Mouse (Mus musculus) midbrain, embryonic 16.5 days (tissue): ENCODE measurements around the gene Mrpl39. TPM values are rescaled to one million over a fixed set of nuclear protein-coding genes. Genes with fewer than 3 reads are reported as not detected.

ENCODE experiments used
- ATAC-seq: fragments of 200-750 bp; cut with Nextera tagmentation; 2 replicates; pipeline ENCODE4 v1.8.0; 2017; ENCODE audit warnings: moderate TSS enrichment
- H3K27ac ChIP-seq: fragments of 300-500 bp; sonication (generic); 2 replicates; pipeline ENCODE4 v1.5.1; 2014; ENCODE audit warnings: mild to moderate bottlenecking, low read length, mixed read lengths
- H3K27me3 ChIP-seq: fragments of 300-500 bp; sonication (generic); 2 replicates; pipeline ENCODE4 v1.6.1; 2014; ENCODE audit warnings: low read depth, low read length, mixed read lengths; ENCODE audit not compliant: control insufficient read depth, insufficient read depth
- H3K36me3 ChIP-seq: fragments of 300-500 bp; sonication (generic); 2 replicates; pipeline ENCODE4 v1.6.1; 2014; ENCODE audit warnings: mild to moderate bottlenecking, low read length, moderate library complexity, mixed read lengths; ENCODE audit not compliant: control insufficient read depth, insufficient read depth
- H3K4me1 ChIP-seq: fragments of 300-500 bp; sonication (generic); 2 replicates; pipeline ENCODE4 v1.6.1; 2014; ENCODE audit warnings: mild to moderate bottlenecking, low read length, mixed read lengths; ENCODE audit not compliant: control insufficient read depth, insufficient read depth
- H3K4me2 ChIP-seq: fragments of 300-500 bp; sonication (generic); 2 replicates; pipeline ENCODE4 v1.6.1; 2014; ENCODE audit warnings: mild to moderate bottlenecking, low read length, mixed read lengths
- H3K4me3 ChIP-seq: fragments of 300-500 bp; sonication (generic); 2 replicates; pipeline ENCODE4 v1.5.1; 2014; ENCODE audit warnings: low read depth, mild to moderate bottlenecking, low read length, moderate library complexity, mixed read lengths
- H3K9ac ChIP-seq: fragments of 300-500 bp; sonication (generic); 2 replicates; pipeline ENCODE4 v1.6.1; 2014; ENCODE audit warnings: low read depth, low read length, mixed read lengths
- H3K9me3 ChIP-seq: fragments of 300-500 bp; sonication (generic); replicated peaks from 2 replicates; pipeline ENCODE4 v1.6.1; 2014; ENCODE audit warnings: mild to moderate bottlenecking, low read length, mixed read lengths; ENCODE audit not compliant: control insufficient read depth, poor library complexity, severe bottlenecking
- WGBS: fragments of 180-500 bp; shearing (Covaris S2); extraction: QIAGEN DNeasy Blood & Tissue Kit; methylation state at CpG from one replicate; pipeline ENCODE4 v1.1.7; 2014; 5-methylcytosine and 5-hydroxymethylcytosine counted together
- microRNA counts: library from miRNA; unstranded; fragments of <30 nt; microRNA quantifications from one replicate; lab custom pipeline; 2016
- microRNA-seq: library from miRNA; unstranded; fragments of <30 nt; microRNA quantifications from one replicate; pipeline ENCODE4, GENCODE M21; 2017
- polyA plus RNA-seq: library from polyadenylated mRNA; unstranded; fragments of >200 nt; fragmentation: Nextera tagmentation; extraction: Ambion mirVana; gene quantifications from 2 replicates; pipeline ENCODE4 v1.2.1, GENCODE M21; 2015

Mrpl39 gene
- polyA plus RNA-seq, 1 experiment from 2014 or later: 37.4 TPM

- no peak overlapping the region for H3K9ac ChIP-seq
- 84% methylated on average over 5 of the region's 5 CpGs for WGBS
- no peak for ATAC-seq
Measured at GRCm38 (mm10) chr16:84680760-84681159, 54.8 kb downstream of the Mrpl39 start.

DNA sequence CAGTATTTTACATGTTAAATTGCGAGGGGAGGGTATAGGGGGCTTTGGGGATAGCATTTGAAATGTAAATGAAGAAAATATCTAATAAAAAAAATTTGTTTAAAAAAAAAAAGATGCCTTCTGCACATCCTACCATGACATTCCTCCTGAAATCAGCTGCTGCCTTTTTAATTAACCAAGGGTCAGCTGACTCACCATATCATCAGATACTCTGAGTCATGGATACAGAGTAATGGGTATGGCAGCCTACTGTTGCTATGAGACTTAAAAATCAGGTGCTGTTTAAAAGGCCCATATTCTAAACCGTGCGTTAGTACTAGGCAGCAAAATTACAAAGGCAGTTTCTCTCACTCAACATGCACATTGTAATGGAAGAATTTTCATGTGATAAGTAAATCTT, 58.2 kb downstream of the Mrpl39 start:
- no peak overlapping the region for H3K4me2 ChIP-seq
- no peak overlapping the region for H3K27ac ChIP-seq
- H3K36me3 ChIP-seq: no peaks in the 10 kb centered on the region
- H3K27me3 ChIP-seq: no peaks in the 10 kb centered on the region
- ATAC-seq: no peak
- H3K4me1 ChIP-seq: no peaks in the 10 kb centered on the region
- H3K9me3 ChIP-seq: no peaks in the 10 kb centered on the region
- H3K4me3 ChIP-seq: no peak overlapping the region
- 82% methylated on average over 3 of the region's 3 CpGs for WGBS
- H3K9ac ChIP-seq: no peak overlapping the region

More at GRCm38 (mm10) chr16:84680760-84681159, 54.8 kb downstream of the Mrpl39 start:
- Histone ChIP-seq H3K4me1 (no peaks in the 10 kb centered on the region), H3K36me3 (no peaks in the 10 kb centered on the region), H3K27ac (no peak overlapping the region), H3K4me3 (no peak overlapping the region), H3K27me3 (no peaks in the 10 kb centered on the region), H3K9me3 (no peaks in the 10 kb centered on the region), H3K4me2 (no peak overlapping the region)

MicroRNAs within 50 kb of the gene (microRNA counts, 519-probe panel; counts per million panel counts)
- 2,083 counts per million, percentile 54 among the panel's probes with 10 or more counts for microRNA mmu-miR-155 (lab: Ali Mortazavi, UCI)

Small RNA genes within 50 kb of the gene (microRNA-seq; reads per million reads assigned to microRNA genes)
- gene Mir155: 74.7 reads per million, percentile 51 among the genes with 10 or more reads in this experiment

Other genes starting within 250 kb of the Mrpl39 start
- 0.08 TPM in 1 of 2 replicates, not detected in the other for gene A730009L09Rik, start 220.6 kb downstream of the Mrpl39 start, polyA plus RNA-seq
- gene Jam2, start 38.4 kb upstream of the Mrpl39 start, polyA plus RNA-seq: 23.1 and 23.6 TPM in 2 replicates
- 17.1 and 18.4 TPM in 2 replicates for gene Gabpa, start 99.2 kb upstream of the Mrpl39 start, polyA plus RNA-seq
- gene Atp5j, start 99.9 kb upstream of the Mrpl39 start, polyA plus RNA-seq: 689 and 704 TPM in 2 replicates